Mouse (Mus musculus) E14TG2a.4 (cell line): ENCODE results near the gene Clspn.

Source experiments
- CTCF ChIP-seq: conservative IDR thresholded peaks from 2 replicates; pipeline ENCODE4 v1.5.1; 2014; ENCODE audit warnings: low read length
- NANOG ChIP-seq: IDR thresholded peaks from 2 replicates; pipeline ENCODE4 v1.6.1; 2014; ENCODE audit warnings: borderline replicate concordance, low read length, mixed read lengths
- POU5F1 ChIP-seq: IDR thresholded peaks from 2 replicates; pipeline ENCODE4 v1.6.1; 2014; ENCODE audit warnings: low read length, borderline replicate concordance

GRCm38 (mm10) chr4:126576281-126576680, 19.5 kb downstream of the Clspn start:
- TF ChIP-seq CTCF (no peak), NANOG (no peak), POU5F1 (no peak)
